Mouse (Mus musculus): ENCODE data around the gene Rps16.

DNA sequence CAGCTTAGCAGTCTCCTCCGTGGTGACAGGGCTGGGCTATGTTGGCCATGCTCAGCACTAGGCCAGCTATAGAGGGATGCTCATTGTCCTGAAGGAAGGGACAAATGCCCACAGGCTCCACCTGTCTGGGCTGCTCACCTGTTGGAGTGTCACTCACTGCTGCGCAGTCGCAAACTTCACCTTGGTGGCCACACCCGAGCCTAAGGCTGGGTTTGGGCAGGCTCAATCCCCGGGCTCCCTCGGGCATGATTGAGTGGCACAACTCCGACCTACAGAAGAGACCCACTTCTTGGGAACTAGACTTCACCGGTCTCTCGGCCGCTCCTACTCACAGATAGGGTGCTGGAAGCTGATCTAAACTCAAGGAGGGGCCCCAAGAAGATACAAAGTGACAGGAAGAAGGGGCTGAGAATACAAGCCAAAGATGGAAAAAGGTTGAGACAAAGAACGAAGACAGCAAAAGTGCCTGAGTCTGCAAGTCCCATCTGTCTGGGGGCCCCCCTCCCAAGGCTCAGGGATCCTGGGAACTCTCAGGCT is 20.6 kb downstream of the Rps16 start:
- no peak; the same call in 1 of the 2 replicates for TF ChIP-seq CTCF (IDR thresholded peaks at IDR 0.05; ENCODE audit: low read depth, low read length)
- TF ChIP-seq POLR2A (IDR thresholded peaks at IDR 0.05; ENCODE audit: extremely low read depth, insufficient read depth, low read length), result no peak

All from liver, adult 2 months (tissue).